Mouse (Mus musculus): ENCODE measurements around the gene Dock4.

DNA sequence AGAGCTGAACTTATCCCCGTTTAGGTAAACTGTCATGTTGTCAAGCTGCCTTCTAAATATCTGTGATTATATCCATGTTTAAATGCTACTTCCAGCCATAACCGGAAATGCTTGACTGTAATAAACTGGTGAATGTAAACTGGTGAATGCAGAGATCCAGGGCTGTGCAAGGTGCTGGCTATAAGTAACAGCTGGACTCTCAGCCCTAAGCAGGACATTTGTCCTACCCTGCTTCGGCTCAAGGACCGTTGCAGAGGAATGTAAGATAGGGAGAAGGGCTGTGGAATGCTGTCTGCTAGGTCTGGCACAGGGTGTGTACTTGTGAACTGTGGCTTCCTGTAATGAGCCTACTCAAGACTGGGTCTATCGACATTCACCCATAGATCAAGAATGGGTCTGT lies 377.9 kb downstream of the Dock4 start:
- TF ChIP-seq CTCF (IDR thresholded peaks at IDR 0.05; ENCODE audit: control insufficient read depth, insufficient read depth, low read length), result no peak
- TF ChIP-seq POLR2A (IDR thresholded peaks at IDR 0.05; ENCODE audit: borderline replicate concordance, control insufficient read depth, low read depth, low read length), result no peak

All from bone marrow, adult 2 months (tissue).